Mouse (Mus musculus) cerebellum, adult 2 months (tissue): Measurements from ENCODE around the gene Ifitm10.

Experiments
- CTCF ChIP-seq: fragments of 200-500 bp; IDR thresholded peaks from 2 replicates; pipeline ENCODE4 v1.5.1; 2011; ENCODE audit warnings: low read depth, mild to moderate bottlenecking, control low read depth, low read length, moderate library complexity, borderline replicate concordance; ENCODE audit not compliant: insufficient read depth
- POLR2A ChIP-seq: fragments of 200-500 bp; IDR thresholded peaks from 2 replicates; pipeline ENCODE4 v1.6.1; 2011; ENCODE audit warnings: low read length, control low read depth, borderline replicate concordance; ENCODE audit not compliant: insufficient read depth

DNA sequence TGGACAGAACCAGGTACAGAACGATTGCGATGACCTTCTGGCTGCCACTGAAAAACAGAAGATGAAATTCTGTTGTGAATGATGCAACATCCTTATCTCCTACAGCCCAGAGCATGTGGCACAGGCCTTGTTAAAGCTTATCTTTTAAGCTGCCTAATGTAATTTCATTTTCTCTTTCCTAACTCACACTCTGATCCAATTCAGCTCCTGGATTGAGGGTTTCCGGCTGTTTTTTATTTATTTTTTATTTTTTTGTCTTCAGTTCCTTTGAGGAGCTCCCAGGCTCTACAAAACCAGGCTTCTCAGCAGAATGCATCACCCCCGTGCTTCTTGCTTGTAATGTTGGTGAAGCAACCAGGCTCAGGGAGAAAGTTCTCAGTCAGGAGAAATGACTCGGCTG, 46.3 kb upstream of the Ifitm10 start:
- TF ChIP-seq POLR2A (no peak), CTCF (no peak)
